Mouse (Mus musculus) granulocyte monocyte progenitor cell, adult 5-6 weeks (primary cell): ENCODE data around the gene Rab11fip2. TPM values are rescaled to one million over a fixed set of nuclear protein-coding genes. Genes with fewer than 3 reads are reported as not detected.

Experiments used
- ATAC-seq: replicated peaks from 2 replicates; pipeline ENCODE4 v1.8.0; 2016; ENCODE audit warnings: mild to moderate bottlenecking, moderate TSS enrichment, inconsistent platforms; ENCODE audit not compliant: poor library complexity, severe bottlenecking
- total RNA-seq, 2 experiments: library from RNA; stranded (forward) in 1 of 2; stranded (reverse) in 1 of 2; fragments of 200-712, 200-1000 nt in 1 of 2; fragments of >200 nt in 1 of 2; fragmentation: Nextera tagmentation in 1 of 2; gene quantifications; 2 replicates each; pipeline ENCODE4 v1.2.3; 2014 to 2017

Rab11fip2 gene
- total RNA-seq, 2 experiments from 2014 or later, result 10.7 to 12.6 TPM

- no peak for ATAC-seq
These were observed 81.0 kb downstream of the Rab11fip2 start for GRCm38 (mm10) chr19:59862423-59862822.

GRCm38 (mm10) chr19:59860799-59861198, 82.7 kb downstream of the Rab11fip2 start:
- ATAC-seq, result no peak

DNA sequence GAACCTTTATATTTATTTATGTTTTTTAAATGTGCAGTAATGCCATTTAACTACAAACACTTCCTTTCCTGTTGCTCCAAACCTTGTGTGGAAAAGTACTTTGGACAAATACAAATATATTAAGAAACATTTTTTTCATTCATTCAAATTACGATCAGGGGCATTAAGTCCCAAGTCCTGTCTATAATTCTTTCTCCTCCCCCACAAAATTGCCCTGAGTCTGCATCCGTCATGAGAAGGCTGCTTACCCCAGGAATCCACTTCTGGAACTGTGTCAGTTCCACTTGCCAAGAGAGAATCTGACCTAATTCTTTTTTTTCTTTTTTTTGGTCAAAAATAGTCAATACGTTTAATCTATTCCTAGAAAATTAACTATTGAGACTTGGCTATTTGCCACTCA, 90.4 kb downstream of the Rab11fip2 start:
- ATAC-seq, result no peak
